Mouse (Mus musculus) liver, embryonic 11.5 days (tissue): ENCODE data around the gene Lmbr1. TPM values are rescaled to one million over a fixed set of nuclear protein-coding genes. Genes with fewer than 3 reads are reported as not detected.
"Not testable (repeated sequence)": the region's sequence is repeated elsewhere in the genome, so short reads cannot be mapped to it uniquely, and the experiment has no call there.

ENCODE experiments used
- ATAC-seq: fragments of 200-750 bp; cut with Nextera tagmentation; replicated peaks from 2 replicates; pipeline ENCODE4 v1.8.0; 2017; ENCODE audit warnings: moderate number of reproducible peaks, mild to moderate bottlenecking, moderate TSS enrichment, moderate library complexity; ENCODE audit not compliant: low FRiP score
- DNase-seq: peaks from one replicate; pipeline ENCODE4 v3.0.0-alpha.2; 2017; ENCODE audit warnings: low spot score
- H3K27ac ChIP-seq: fragments of 300-500 bp; sonication (generic); 2 replicates; pipeline ENCODE4 v1.5.1; 2014; ENCODE audit warnings: mild to moderate bottlenecking, low read depth, low read length, control low read depth
- H3K27me3 ChIP-seq: fragments of 300-500 bp; sonication (generic); replicated peaks from 2 replicates; pipeline ENCODE4 v1.6.1; 2014; ENCODE audit warnings: low read length, mixed read lengths; ENCODE audit not compliant: control insufficient read depth, insufficient read depth
- H3K36me3 ChIP-seq: fragments of 300-500 bp; sonication (generic); 2 replicates; pipeline ENCODE4 v1.6.1; 2014; ENCODE audit warnings: mild to moderate bottlenecking, low read length, moderate library complexity, mixed read lengths; ENCODE audit not compliant: control insufficient read depth, insufficient read depth
- H3K4me1 ChIP-seq: fragments of 300-500 bp; sonication (generic); replicated peaks from 2 replicates; pipeline ENCODE4 v1.6.1; 2014; ENCODE audit warnings: low read length, mixed read lengths; ENCODE audit not compliant: control insufficient read depth, insufficient read depth
- H3K4me2 ChIP-seq: fragments of 300-500 bp; sonication (generic); 2 replicates; pipeline ENCODE4 v1.6.1; 2014; ENCODE audit warnings: mild to moderate bottlenecking, control low read depth, moderate library complexity
- H3K4me3 ChIP-seq: fragments of 300-500 bp; sonication (generic); 2 replicates; pipeline ENCODE4 v1.5.1; 2014; ENCODE audit warnings: low read depth, low read length, control low read depth
- H3K9ac ChIP-seq: fragments of 300-500 bp; sonication (generic); 2 replicates; pipeline ENCODE4 v1.6.1; 2014; ENCODE audit warnings: low read depth, low read length, control low read depth
- H3K9me3 ChIP-seq: fragments of 300-500 bp; sonication (generic); 2 replicates; pipeline ENCODE4 v1.6.1; 2016; ENCODE audit warnings: low read length, inconsistent platforms, mixed read lengths; ENCODE audit not compliant: control insufficient read depth
- WGBS: fragments of 180-500 bp; shearing (Covaris S2); extraction: QIAGEN DNeasy Blood & Tissue Kit; methylation state at CpG from one replicate; pipeline ENCODE4 v1.1.7; 2014; 5-methylcytosine and 5-hydroxymethylcytosine counted together
- polyA plus RNA-seq: library from polyadenylated mRNA; unstranded; fragments of >200 nt; fragmentation: Nextera tagmentation; extraction: Ambion mirVana; gene quantifications from 2 replicates; pipeline ENCODE4 v1.2.1, GENCODE M21; 2014

Gene Lmbr1
- 6.5 and 6.6 TPM in 2 replicates for polyA plus RNA-seq

GRCm38 (mm10) chr5:29378298-29379036 lies at the start of gene Lmbr1:
TSS of gene Lmbr1 (minus strand) at chr5:29378390.
- Histone ChIP-seq H3K9me3 (no peaks in the 10 kb centered on the region), H3K4me2 (peak within 1 kb of the TSS; percentile 96), H3K27ac (peak within 1 kb of the TSS; percentile 81), H3K36me3 (no peaks in the 10 kb centered on the region), H3K9ac (peak within 1 kb of the TSS; percentile 74), H3K4me1 (peaks cover 5% of the 10 kb centered on the region; the same call in 1 of the 2 replicates), H3K4me3 (peak within 1 kb of the TSS; percentile 76), H3K27me3 (peaks cover 4% of the 10 kb centered on the region)
- DNase-seq (peak; percentile 93), ATAC-seq (peak; percentile 95)
- 1% methylated on average over 40 of the region's 40 CpGs for WGBS

- not testable (repeated sequence) for DNase-seq, H3K4me1 ChIP-seq, H3K9me3 ChIP-seq, ATAC-seq, H3K4me2 ChIP-seq, H3K9ac ChIP-seq, H3K36me3 ChIP-seq, H3K27me3 ChIP-seq, H3K27ac ChIP-seq, H3K4me3 ChIP-seq
- 55% methylated on average over 3 of the region's 3 CpGs for WGBS
These were observed 45.1 kb upstream of the Lmbr1 start for GRCm38 (mm10) chr5:29423330-29423729.

- Histone ChIP-seq H3K36me3 (no peaks in the 10 kb centered on the region), H3K27me3 (no peaks in the 10 kb centered on the region), H3K9ac (no peak overlapping the region), H3K9me3 (no peaks in the 10 kb centered on the region), H3K4me3 (no peak overlapping the region), H3K4me2 (no peak overlapping the region), H3K4me1 (no peaks in the 10 kb centered on the region), H3K27ac (no peak overlapping the region)
- 80% methylated on average over 3 of the region's 3 CpGs for WGBS
- DNase-seq (no peak), ATAC-seq (no peak)
These were observed 34.9 kb upstream of the Lmbr1 start for GRCm38 (mm10) chr5:29413041-29413440.

GRCm38 (mm10) chr5:29410854-29411253 lies 32.7 kb upstream of the Lmbr1 start:
- H3K4me3 ChIP-seq: no peak overlapping the region
- H3K9ac ChIP-seq: no peak overlapping the region
- no peaks in the 10 kb centered on the region for H3K4me1 ChIP-seq
- no peaks in the 10 kb centered on the region for H3K36me3 ChIP-seq
- no peaks in the 10 kb centered on the region for H3K9me3 ChIP-seq
- DNase-seq (no peak), ATAC-seq (no peak)
- no peaks in the 10 kb centered on the region for H3K27me3 ChIP-seq
- no peak overlapping the region for H3K4me2 ChIP-seq
- H3K27ac ChIP-seq: no peak overlapping the region

GRCm38 (mm10) chr5:29398427-29398826 lies 20.2 kb upstream of the Lmbr1 start:
- WGBS: 61% methylated on average over 4 of the region's 4 CpGs
- Histone ChIP-seq H3K9ac (no peak overlapping the region), H3K27ac (no peak overlapping the region), H3K9me3 (no peaks in the 10 kb centered on the region), H3K4me1 (no peaks in the 10 kb centered on the region), H3K4me2 (no peak overlapping the region), H3K27me3 (no peaks in the 10 kb centered on the region), H3K4me3 (no peak overlapping the region), H3K36me3 (no peaks in the 10 kb centered on the region)
- ATAC-seq: no peak
- no peak for DNase-seq

GRCm38 (mm10) chr5:29388944-29389765 lies 11.0 kb upstream of the Lmbr1 start:
- H3K4me1 ChIP-seq: no peaks in the 10 kb centered on the region
- no peaks in the 10 kb centered on the region for H3K36me3 ChIP-seq
- no peak overlapping the region for H3K4me3 ChIP-seq
- 18% methylated on average over 15 of the region's 15 CpGs for WGBS
- H3K4me2 ChIP-seq: no peak overlapping the region
- no peaks in the 10 kb centered on the region for H3K27me3 ChIP-seq
- H3K9me3 ChIP-seq: no peaks in the 10 kb centered on the region
- peak; percentile 66 for DNase-seq
- no peak overlapping the region for H3K9ac ChIP-seq
- no peak overlapping the region for H3K27ac ChIP-seq
- ATAC-seq: peak; percentile 68; the same call in 1 of the 2 replicates

GRCm38 (mm10) chr5:29388181-29388943 lies 10.2 kb upstream of the Lmbr1 start:
- ATAC-seq (peak; percentile 29; the same call in 1 of the 2 replicates), DNase-seq (no peak)
- no peak overlapping the region for H3K4me3 ChIP-seq
- H3K9me3 ChIP-seq: no peaks in the 10 kb centered on the region
- H3K36me3 ChIP-seq: no peaks in the 10 kb centered on the region
- no peak overlapping the region for H3K9ac ChIP-seq
- H3K27ac ChIP-seq: no peak overlapping the region
- H3K4me1 ChIP-seq: no peaks in the 10 kb centered on the region
- H3K4me2 ChIP-seq: no peak overlapping the region
- no peaks in the 10 kb centered on the region for H3K27me3 ChIP-seq
- WGBS: 34% methylated on average over 7 of the region's 7 CpGs

GRCm38 (mm10) chr5:29387591-29387990 lies 9.4 kb upstream of the Lmbr1 start:
- ATAC-seq: no peak
- Histone ChIP-seq H3K36me3 (no peaks in the 10 kb centered on the region), H3K4me3 (no peak overlapping the region), H3K4me1 (no peaks in the 10 kb centered on the region), H3K4me2 (no peak overlapping the region), H3K27ac (no peak overlapping the region; the same call in 1 of the 2 replicates), H3K9ac (no peak overlapping the region), H3K9me3 (no peaks in the 10 kb centered on the region), H3K27me3 (no peaks in the 10 kb centered on the region)
- WGBS: 48% methylated on average over 1 of the region's 1 CpGs
- DNase-seq: no peak
